Mouse (Mus musculus): Measurements from ENCODE around the gene Afap1l2.

Afap1l2 gene

DNA sequence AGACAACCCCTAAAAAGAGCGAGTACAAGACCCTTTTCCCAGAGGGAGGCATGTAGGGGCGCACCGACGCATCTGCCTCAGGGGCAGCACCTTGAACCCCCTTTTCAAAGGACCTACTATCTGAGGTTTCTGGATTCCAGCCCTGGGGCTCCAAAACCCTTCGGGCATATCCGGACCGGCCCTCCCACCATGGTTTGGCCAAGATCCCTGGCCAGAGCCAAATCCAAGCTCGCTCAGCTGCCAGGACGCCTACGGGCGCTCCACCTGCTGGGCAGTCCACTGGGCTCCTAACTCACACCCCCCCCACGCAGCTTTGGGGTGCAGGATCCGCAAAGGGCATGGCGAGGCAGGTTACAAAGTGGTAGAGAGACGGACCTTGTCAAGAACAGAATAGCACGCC lies 737 bp downstream of the Afap1l2 start:
- no peak for DNase-seq (ENCODE audit: low read depth, low spot score)

DNA sequence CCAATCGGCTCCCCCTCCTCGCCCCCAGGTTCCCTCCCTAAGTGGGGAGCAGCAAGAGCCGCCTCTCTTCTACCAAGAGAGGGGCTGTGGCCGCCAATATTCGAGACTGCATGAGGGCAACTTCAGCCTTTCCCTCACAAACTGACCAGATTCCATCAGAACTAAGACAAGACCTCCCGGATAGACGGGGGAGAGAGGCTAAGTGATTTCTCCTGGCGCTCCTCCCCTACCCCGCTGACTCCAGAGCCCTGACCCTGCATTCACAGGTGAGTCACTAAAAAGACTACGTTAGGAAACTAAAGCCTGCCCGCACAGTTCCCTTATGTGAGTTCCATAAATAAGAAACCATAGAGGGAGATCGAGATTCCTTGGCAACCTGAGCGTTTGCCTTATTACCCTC lies 1.2 kb downstream of the Afap1l2 start:
- no peak for DNase-seq (ENCODE audit: low read depth, low spot score)

DNA sequence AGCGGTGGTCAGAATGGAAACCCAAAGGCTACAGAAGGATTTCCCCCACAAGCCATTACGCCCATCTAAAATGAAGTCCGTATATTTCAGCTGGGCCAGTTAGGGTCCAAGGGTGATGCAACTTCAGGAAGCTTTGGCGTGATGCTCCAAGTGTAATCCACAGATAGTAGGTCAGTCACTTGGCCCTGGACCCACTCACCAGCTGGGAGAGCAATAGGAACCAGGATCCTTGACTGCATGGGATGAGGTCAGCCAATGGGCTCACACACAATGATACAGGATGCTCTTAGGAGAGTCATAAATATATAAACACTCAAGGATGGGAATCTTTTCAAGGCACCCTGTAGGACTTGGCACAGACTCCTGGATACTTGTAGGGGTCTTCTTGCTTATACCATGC lies 3.0 kb downstream of the Afap1l2 start:
- DNase-seq (ENCODE audit: low read depth, low spot score): no peak

DNA sequence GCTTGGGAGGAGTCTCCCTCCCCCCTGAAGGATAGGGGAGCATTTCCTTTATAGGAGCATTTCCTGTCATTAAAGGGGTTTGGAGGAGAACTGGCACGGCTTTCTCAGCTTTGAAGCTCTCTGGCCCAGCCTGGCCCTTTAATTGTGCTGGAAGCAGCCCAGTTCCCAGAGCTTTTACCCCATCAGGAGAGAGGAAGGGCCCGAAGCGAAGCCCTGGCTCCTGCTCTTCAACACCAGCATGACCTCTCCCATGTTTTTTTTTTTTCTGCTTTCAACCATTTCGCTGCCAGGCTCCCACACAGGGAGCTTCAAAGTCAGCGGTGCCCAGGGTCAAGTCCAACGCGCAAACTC lies 4.6 kb downstream of the Afap1l2 start:
- DNase-seq (ENCODE audit: low read depth, low spot score): no peak

DNA sequence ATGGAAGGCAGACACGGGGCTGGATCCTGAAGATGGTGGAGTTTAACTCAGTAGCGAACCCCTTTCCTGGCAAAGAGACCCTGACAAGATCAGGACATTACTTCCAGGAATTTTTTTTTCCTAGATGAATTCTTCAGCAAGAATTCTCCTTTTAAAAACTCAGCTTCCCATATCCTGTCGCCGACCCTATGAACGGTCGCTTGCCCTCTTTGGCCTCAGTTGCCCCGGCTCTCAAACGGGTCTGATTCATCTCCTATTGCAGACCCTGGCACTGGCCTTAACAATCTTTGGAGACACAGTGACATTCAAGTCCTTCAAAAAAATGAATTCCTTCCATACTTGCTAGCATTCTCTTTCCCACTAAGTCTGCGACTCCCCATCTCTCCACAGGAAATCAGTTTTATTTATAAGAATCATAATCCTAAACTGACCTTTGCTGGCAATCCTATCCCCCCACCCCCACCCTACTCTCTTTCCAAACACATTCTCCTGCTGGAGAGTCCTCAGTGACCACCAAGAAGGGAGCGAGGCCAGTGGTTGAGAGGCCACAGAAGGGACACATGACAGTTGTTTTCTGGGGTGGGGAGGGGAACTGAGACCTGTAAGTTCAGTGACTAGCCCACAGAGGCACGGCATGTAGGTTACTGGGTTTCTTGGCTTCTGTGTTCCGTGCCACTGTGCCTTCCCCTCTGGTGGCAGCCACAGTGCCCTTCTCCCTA lies 5.1 kb downstream of the Afap1l2 start:
- no peak for DNase-seq (ENCODE audit: low read depth, low spot score)

DNA sequence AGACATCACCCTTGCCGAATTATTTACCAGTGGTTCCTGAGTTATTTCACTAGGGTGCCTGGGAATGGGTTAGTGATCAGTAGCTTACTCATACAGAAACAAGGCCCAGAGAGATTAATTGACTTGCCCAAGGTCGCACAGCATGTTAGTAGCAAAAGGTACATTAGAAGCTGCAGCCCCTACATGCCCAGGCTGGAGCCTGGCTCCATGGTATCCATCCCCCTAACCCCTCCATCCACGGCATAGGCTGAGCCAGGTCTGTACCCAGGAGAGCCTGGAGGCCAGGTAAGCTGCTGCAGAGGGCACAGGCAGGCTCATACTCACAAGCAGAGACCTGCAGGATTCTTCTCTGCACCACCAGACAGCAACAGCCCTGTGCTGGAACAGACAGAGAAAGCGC lies 6.1 kb downstream of the Afap1l2 start:
- DNase-seq (ENCODE audit: low read depth, low spot score): no peak

DNA sequence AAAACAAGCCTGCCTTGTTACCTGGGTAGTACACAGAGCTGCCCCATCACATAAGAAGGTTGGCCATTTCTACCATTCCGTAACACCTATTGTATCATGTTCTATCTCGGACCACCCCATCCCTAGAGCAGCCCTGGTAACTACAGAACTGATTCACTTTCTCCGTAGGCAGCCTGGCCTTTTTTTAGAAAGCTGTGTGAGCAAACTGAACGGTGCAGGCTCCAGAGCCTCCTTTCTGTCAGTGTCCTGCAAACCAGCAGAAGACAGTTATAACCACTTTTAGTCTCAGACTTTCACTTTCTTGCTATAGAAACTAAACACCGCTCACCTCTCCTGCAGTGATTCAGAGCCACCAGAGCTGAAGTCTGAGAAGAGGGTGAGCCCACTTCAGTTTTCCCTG lies 7.4 kb downstream of the Afap1l2 start:
- no peak for DNase-seq (ENCODE audit: low read depth, low spot score)

DNA sequence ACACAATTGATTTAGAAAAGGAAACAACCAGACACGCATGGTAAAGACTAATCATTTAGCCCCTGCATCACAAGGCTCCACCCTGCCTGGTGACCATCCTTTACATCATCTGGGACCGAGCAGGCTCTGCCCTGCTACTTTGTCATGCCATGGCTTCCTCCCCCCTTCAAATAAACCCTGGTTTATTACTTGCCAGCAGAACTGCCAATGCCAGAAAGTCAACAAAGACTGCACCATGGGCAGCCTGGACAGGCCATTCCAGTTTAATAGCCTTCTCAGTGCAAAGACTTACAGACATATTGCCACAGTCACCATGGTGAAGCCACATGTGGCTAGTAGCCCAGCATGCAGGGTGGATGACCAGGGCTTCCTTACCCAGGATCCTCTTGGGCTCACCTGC lies 8.2 kb downstream of the Afap1l2 start:
- no peak for DNase-seq (ENCODE audit: low read depth, low spot score)

DNA sequence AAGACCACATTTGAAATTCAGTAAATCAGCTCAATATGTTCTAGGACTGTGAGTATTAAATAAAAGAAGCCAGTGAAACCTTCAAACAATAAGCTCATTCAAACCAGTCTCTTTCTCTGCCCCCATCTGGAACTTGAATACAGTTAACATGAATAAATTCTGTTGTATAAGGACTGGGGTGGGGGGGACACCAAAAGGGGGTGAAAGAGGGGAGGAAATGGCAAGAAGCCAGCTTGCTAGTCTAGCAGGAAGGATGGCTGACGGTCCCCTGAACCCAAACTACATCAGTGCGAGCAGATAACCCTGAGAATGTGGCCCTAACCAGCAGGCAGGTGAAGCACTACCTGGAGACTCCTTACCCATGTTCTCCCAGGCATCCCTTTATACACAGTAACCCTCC lies 9.1 kb downstream of the Afap1l2 start:
- DNase-seq (ENCODE audit: low read depth, low spot score): no peak

DNA sequence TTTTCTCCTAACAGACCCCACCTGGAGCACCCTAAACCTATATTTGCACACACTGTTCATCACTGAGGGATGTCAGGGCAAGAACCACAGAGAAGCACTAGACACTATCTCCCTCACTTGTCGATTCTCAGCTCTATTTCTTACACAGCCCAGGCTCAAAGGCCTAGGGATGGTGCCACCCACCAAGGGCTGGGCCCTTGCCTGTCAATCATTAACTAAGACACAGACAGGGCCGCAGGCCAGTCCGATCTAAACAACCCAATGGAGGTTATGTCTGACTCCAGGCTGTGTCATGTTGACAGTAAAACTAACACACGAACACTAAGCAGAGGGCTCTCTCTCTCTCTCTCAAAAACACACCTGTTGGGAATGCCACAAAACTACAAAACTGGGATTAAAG lies 9.7 kb downstream of the Afap1l2 start:
- no peak for DNase-seq (ENCODE audit: low read depth, low spot score)

DNA sequence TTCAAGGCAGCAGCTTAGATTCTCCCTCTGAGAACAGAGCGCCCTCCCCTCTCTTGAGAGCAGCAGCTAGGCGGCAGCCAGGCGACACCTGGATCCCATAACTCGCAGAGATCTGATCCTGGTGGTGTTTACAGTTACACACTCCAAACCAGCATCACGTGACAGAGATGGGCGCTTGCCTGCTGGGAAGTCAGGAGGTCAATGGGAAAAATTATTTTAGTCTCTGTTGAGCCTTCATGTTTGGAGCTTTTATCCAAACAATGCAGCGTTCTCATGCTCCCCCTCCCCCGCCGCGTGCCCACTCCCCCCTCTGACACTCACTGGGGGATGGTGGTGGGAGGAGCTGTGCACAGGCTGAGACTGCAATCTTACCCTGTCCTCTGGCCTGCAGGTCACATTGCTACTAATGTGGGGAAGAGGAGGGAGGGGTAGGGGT lies 10.8 kb downstream of the Afap1l2 start:
- no peak for DNase-seq (ENCODE audit: low read depth, low spot score)

DNA sequence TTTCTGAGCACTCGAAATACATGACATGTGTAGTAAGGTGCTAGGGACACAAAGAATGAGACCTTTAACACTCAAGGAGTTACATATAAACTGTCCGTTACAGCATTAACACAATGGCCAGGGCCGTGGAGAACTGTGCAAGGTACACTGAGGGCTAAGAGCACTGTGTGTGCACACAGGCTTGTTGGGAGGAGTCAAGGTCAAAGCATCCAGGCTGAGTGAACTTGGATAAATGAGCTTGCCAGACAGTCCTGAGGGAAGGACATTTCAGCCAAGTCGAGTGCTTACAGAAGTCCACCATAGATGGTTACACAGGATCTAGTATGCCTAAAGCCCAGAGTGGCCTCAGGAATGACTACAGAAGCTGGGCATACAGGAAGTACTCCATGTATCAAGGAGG lies 12.6 kb downstream of the Afap1l2 start:
- no peak for DNase-seq (ENCODE audit: low read depth, low spot score)

DNA sequence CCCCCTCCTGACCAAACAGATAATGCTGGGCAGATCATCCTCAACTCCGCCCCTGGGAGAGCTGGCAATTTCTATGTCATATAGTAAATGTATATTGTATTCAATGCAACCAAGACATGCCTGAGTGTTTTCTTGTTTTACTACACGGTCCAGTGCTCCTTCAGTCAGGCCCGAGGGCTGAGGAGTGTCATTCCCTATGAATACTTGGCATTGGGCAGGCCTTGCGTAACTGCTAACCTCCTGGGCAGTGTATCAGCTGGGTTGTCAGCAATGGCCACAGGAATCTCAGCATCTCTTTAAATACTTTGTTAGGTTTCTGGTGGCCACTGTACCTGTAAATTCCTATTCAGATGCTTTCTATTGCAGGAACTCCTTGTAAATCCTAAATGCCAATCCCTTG lies 13.4 kb downstream of the Afap1l2 start:
- no peak for DNase-seq (ENCODE audit: low read depth, low spot score)

DNA sequence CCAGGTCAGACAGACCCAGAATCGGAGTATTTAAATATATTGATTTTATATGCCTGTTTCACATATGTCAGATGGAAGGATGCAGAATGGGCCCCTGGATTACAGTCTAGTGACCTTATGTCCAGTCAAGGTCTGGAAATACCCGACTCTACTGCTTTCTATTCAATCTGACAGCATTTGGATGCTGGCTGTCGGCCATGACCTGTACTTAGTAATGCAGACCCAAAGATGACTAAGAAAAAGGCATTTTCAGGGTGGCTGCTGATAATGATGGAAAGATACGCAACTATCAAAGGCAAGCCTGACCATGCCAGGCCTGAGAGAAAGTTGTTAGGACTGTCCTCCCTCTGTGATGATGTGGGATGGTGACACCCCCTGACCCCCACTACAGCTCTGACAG lies 14.3 kb downstream of the Afap1l2 start:
- no peak for DNase-seq (ENCODE audit: low read depth, low spot score)

DNA sequence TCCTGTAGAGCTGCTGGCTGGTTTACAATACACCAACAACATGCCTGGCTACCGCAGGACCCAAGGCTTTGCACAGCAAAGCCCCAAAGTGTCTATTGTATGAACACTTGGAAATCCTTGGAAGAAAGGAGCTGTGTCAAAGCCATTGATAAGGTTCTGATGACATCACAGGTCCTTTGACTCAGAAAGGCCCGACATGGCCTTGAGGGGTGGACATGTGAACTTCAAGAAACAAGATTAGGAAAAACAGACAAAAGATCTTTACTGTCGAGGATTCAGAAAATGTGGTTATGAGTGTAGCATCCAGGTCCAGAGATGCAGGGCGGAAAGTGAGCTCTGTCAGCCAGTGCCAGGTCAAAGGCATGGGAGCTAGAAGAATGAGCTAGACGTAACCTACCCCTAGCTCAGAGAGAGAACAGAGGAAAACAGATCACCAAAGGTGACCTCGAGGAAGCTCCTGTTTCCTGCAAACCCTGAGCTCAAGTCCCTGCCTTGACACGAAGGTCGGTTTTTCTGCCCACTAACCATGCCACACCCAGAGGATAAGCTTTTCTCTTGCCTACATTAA lies 15.0 kb downstream of the Afap1l2 start:
- no peak for DNase-seq (ENCODE audit: low read depth, low spot score)

DNA sequence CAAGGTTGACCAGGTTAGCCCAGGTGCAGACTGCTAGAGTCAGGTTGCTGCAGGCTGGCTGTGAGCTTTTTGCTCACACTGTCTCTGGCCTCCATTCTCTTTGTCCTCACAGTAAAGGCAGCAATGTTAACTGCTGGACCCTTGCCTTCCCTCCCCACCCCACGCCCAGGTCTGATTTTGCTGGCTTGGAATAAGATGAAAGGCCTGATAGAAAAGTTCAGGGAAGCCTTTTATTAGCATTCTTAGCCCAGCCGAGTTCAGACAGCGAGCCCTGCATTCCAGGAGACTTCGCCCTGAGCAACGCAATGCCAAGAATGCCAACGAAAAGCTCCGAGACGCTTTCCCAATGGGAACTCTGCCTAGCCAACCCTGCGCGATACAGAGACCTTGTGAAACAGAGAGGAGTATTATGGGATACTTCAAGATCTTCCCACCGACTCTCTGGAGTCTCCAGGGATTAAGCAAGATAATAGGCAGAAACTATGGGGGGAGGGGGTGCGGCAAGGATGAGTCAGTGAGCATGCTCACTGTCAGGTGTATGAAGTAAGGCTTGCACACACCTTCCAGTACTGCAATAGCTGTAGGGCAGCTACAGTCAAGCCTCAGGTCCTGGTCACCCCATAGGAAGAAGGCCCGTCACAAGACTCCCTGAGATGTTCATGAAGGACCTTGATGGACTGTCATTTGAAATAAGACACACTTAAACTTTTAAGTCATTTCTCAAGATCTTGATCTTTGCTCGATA lies 17.5 kb downstream of the Afap1l2 start:
- DNase-seq (ENCODE audit: low read depth, low spot score): no peak

DNA sequence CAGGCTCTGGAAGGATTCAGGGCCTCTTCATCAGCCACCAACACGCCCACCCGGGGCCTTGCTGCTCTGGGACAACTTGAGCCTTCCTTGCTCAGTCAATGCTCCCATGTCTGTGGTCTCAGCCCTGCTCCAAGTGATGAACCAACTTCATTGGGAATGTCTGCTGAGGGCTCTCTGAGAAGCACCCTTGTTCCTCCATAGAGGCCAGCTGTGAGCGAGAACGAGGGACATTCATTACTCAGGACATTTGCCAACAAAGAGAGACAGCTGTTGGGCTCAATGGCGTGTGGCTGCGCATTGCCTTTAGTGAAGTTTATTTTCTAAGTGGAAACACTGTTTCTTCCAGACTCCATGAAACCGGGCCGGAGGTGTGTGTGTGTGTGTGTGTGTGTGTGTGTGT lies 18.9 kb downstream of the Afap1l2 start:
- no peak for DNase-seq (ENCODE audit: low read depth, low spot score)

DNA sequence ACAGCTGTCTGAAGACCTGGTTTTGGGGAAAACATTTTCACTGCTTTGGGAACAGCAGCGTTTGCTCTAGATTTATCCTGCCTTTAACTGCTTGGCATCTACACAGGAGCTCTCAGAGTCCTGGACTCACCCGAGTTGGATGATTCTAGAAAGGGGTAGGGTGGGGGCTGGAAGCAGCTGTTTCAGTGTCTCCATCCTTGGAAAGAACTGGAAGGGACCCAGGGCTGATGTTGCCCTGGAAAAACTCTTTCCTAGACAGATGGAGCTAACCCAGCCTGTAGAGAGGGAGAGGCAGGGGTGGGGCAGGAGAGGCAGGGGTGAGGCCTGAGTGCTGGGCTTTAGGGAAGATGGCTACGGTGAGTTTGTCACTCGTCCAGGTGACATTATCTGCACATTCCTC lies 23.8 kb downstream of the Afap1l2 start:
- DNase-seq (ENCODE audit: low read depth, low spot score): no peak

DNA sequence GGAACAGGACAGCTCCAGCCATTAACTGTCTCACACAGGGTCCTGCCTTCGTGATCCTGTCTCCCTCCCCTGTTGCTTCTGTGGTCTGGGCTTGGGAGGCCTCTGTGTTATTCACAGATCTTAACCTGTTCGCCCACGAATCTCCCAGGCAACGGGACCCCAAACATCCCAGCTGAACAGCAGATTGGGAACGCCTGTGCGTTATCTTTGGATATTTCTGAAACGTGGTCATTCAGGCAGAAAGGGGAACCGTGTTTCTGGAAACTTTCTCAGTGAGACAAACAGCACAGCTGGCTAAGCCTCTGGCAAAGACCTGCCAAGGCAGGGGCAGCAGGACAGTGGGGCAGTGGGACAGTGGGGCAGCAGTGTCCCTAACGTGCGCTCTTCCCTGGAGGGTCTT lies 24.3 kb downstream of the Afap1l2 start:
- no peak for DNase-seq (ENCODE audit: low read depth, low spot score)

DNA sequence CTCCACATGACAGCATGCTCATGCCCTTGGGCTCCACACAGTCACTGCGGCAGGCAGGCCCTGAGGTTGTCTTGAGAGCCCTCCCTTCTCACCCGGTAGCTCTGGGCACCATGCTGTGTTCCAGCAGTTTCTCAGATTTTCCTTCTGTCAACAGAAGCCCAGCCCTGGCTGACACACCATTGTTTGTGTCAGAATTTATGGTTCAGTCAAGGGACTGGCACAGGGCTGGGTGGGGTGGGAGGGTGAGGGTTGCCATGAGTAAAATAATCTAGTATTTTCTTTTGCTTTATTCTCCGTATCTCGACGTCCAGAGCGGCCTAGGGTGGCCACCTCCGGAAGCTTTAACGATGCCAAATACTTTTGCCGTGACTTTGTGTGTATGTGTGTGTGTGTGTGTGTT lies 26.3 kb downstream of the Afap1l2 start:
- no peak for DNase-seq (ENCODE audit: low read depth, low spot score)

DNA sequence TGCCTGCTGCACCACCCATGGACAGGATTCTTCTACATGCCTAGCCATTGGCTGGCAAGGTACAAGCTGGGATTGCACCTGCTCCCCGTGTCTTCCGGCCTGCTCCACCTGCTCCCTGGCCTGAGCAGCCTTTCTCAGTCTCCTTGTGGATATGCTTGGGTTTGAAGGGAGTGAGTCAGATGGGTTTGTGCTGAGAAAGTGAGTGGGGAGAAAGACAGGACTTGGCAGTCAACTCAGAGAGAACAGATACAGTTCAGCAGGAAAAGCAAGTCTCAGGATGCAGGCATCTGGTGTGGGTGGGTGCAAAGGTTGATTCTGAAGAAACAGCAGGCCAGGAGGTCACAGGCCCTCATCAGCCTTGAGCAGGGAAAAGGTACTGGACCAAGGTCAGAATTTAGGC lies 27.2 kb downstream of the Afap1l2 start:
- no peak for DNase-seq (ENCODE audit: low read depth, low spot score)

DNA sequence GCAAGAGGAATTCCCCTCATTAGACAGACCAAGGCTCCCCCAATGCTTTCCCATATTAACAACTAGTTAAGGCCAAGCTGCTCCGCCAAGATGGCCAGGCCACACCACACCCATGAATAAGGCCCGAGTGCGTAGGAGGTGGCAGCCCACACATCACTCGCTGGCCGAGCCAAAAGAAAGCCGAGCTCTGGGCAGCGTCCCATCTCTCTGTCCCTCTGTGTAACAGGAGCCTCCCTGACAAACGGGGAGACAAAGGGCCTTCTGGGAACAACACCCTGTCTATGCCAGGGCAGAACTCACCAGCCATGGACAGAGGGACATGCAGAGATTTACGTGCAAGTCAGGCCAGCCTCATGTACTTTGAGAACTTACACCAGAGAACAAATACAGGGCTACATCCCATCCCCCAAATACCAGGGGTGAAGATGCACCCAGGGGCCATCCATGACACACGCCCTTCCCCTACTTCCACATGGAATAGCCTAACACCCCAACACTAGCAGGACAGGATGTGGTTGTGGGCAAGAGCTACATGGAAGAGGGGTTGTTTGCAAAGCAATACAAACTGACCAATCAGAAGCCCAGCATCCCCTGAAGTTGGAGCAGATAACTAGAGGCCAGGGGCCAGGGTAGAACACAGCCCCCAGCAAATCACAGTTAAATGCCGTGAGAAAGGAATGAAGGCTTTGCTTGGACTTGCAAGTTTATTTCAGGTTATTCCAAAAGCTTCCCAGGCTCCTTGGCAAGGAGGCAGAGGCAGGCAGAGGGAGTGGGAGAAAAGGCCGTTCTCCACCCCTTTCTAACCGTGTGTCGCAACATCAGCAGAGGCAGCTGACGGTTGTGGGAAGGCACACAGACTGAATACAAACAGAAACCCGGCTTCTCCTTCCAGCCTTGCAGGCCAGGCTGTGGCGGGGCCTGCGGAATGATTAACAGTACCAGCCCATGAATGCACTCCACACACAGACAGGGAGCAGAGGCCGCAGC lies 30.8 kb downstream of the Afap1l2 start:
- DNase-seq (ENCODE audit: low read depth, low spot score): no peak

Measured in retina, adult 2 months (tissue).